Mouse (Mus musculus) kidney, postnatal 4 days (tissue): ENCODE data around the gene Sspo.

Source experiments
- DNase-seq, 2 experiments: peaks; one replicate each; pipeline ENCODE4 v3.0.0; 2021; ENCODE audit warnings: mixed read lengths in 2 of 2

Gene Sspo

DNA sequence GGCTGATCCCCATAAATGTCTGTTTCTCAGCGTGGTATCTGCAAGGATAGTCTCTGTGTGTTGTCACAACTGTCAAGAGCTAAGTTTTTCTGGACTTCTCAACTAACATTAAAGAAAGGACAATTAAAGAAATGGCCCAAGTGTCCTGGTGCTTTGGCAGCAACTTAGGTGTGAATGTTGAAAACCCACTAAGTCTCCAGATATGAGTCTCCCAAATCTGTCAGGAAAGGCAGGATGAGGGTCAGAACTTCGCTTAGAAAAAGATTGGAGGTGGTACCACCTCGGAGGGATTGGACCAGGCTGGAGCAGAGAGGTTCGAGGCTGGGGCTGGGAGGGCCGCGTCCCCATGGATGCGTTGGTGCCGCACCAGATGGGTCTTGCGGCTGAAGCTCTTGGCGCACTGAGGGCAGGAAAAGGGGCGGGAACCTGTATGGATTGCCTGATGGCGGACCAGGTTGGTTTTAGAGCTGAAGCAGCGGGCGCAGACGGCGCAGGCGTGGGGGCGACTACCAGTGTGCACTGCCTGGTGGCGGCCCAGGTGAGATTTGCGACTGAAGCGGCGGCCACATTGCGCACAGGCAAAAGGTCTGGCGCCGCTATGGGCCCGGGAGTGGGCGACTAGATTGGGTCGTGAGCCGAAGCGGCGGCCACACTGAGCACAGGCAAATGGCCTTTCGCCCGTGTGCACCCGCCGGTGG is 10.2 kb upstream of the Sspo start:
- DNase-seq: no peak

DNA sequence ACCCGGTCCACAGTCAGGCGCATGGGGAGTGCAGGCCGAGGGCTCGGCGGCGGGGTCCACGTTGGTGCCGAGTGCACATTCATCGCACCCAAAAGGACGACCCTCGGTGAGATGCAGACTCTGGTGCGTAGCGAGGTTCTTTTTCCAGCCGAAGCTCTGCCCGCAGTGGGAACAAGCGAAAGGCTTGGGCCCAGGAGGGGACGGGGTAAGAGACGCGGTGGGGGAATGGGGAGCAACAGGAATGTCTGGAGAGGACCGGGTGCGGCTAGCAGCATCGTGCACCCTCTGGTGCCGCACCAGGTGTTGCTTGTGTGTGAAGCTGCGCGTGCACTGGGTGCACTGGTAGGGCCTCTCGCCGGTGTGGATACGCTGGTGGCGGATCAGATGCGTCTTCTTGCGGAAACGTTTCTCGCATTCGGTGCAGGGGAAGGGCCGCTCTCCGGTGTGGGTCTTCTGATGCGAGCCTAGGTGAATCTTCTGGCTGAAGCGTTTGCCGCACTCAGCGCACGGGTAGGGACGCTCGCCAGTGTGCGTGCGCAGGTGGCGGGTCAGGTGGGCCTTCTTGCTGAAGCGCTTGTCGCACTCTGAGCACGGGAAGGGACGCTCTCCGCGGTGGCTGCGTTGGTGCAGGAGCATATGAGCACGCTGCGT is 9.4 kb upstream of the Sspo start:
- DNase-seq: no peak

DNA sequence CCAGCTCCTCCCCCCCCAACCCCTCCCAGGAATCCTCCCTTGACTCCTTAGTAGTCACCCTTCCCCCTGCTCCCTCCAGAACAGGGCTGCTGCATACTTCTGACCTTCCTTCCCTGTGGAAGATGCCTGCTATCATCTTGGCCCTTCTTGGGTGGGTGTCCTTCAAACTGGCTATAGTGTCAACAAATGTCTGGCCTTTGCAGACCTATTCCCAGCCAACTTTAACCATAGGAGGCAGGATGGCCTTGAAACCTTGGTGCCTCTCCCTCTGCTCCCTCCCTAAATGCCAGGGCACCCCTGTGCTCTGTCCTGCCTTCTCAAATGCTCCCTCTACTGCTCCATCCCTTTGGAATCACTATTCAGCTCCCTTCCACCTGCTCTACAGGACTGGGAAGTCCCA is 8.4 kb upstream of the Sspo start:
- DNase-seq: no peak

DNA sequence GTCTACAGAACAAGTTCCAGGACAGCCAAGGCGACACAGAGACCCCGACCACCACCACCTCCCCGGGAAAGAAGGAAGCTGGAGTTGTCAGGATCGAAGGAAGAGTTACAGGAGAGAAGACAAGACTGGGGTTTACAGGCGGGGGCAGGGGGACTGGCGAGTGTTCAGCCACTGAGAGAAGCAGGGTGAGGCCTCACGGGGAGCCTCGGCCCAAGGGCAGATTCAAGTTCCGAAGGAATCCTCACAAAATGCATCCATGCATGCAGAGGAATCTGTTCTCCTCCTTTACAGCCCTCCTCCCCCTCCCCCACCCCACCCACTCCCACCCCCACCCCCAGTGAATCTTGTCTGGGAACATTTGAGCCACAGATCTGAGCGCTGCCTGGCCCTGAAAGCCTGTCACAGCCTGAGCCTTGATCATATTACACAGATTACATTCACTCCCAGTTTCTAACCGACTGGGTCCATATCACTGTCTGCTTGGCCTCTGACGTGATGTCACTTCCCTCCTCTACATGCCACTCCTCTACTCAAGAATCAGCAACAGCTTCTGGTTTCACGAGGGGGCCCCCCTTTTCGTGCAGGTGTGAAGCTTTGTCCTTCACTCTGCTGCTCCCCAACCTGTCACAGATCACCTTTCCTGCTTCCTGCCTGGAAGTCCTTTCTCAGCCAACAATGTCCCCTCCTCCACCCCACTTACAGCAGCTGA is 7.6 kb upstream of the Sspo start:
- peak; percentile 32 to 56 for DNase-seq

DNA sequence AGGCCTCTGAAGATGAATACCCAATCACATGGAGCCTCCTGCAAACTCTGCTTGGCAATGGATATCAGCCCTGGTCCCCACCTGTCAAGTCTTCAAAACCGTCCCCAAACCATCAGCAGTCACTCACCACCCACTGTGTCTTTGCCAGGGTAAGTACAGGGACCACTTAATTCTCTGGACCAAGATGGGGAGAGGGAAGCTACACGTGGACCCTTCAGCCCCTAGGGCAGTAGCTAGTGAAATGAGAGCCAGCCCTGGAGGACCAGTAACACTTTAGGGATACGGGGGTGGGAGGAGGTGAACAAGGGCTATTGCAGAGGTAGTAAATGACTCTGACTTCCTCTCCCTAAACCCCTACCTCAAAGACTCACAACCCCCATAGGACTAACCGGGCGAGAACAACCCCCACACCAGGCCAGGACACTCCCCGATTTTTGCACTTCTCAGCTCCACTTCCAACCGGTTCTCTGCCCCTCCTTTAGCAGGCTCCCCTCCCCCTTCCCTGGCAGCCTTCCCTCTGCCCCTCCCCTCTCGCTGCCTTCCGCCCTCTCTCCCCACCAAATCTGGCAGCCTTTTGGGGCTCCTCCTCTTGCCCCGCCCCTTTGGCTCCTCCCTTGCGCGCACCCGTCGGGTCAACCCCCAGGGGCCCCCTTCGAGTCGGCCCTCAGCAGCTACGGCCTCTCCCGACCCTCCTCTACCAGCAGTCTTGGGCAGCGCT is 4.3 kb upstream of the Sspo start:
- peak; percentile 98 to 99 for DNase-seq

DNA sequence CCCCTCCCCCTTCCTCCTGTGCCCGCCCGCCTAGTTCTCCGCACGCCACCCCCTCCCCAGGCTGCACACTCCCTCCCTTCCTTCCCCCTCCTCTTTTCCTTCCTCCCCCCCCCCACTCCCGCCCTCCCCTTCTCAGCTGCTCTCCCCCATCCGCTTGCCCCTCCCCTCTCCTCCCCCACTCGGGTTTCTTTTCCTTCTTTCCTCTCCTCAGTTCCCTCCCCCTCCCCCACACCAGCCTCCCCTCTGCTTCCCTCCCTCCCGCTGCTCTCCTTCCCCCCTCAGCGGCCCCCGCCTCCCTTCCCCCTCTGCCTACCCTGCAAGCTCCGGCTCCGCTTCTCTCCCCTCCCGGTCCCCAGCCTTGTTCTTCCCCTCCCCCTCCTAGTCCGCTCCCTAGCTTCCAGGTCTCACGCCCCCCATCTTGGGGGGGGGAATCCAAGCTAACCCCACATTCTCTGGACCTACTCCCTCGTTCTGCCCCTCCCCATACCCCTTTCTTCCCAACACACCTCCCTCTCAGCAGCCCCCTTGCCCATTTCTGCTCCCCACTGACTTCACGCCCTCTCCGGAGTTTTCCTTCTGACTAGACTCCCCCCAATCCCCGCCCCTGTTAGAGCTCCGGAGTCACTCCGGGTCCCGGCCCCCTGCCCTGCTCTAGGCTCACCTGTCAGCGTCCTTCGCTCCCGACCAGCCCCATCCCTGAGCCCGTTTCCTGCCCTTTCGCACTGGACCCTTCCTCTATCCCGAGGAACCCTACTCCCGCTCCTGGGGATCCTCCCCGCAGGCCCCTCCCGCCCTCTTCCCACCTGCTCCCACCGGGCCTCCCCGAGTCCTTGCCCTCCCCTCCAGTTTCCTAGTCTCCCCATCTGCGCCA is 3.5 kb upstream of the Sspo start:
- DNase-seq: peak; percentile 96 to 97

DNA sequence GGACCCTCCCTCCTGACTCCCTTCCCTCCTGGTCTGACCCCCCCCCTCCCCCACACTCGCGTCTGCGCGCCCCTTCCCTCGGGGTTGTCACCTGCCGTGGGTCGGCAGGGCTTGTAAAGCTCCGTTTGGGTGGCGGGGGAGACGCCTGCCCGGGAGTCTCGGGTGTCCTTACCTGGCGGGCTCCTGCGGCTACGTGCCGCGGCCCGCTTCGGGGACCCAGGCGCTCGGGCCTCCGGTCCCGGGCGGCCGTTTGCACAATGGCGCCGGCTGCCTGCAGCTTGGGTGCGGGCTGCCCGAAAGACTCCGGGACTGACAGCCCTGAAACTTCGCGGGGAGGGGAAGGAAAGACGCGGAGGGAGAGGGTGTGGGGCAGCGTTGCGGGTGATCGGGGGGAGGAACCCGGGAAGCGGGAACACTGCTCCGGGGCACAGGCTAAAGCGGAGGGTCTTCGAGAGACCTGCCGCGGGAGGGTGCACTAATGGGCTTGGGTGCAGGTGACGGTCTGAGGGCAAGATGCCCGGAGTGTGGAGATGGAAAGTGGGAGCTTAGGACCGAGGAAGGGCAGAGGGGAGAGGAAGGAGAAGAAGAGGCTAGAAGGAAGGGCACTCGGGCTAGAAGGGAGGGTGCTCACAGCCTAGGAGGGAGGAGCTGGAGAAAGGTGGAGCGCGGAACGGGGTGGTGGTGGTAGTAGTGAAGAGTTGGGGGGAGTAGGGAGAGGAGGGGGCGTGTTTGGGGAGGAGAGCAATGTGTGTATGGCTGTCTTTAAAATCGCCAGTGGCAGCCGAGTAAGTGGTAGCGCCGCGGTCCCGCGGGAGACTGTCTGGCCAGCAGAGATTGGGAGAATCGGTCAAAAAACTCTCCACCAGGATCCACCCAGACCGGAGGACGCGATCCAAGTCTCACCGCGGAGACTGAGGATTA is 2.6 kb upstream of the Sspo start, which contains the start of gene Zfp467:
Gene Zfp467 (minus strand): TSS at position 645 of the 921 bp plus-strand sequence.
- peak; percentile 71 to 81 for DNase-seq

DNA sequence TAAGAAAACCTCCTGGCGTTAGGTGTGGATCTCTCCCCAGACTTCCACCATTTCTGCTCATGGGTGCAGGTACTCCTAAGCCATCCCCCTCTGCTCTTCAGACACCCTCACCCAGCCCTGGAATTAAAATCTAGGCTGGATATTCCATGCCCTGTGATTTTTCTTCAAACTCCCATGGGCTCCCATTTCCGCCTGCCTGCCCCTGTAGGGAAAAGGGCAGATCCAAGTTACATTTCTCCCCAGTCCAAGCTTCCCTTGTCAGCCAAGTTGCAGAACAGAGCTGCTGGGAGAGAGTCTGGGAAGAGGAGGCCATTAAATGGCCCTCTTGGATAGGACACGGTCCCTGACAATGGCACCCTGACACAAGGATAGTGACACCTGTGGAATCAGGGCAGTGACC is 1.8 kb upstream of the Sspo start:
- DNase-seq: peak; percentile 28 to 50

DNA sequence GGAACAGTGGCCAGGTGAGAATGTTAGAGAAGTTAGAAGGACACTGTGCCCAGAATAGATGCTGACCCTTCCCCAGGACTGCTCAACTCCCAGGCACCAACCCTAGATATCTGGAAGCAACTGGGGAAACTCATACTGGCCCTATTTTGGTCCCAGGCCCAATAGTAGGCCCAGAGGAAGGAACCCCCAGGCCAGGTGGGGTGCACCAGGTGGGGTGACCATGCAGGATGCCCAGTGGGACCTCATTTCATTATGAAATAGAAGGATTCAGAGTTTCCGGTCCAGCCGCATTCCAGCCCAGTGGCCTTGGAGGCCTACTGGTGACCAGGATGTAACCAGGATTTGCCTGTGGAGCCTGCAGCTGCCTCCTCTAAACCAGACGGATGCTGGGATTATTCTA is 1.1 kb upstream of the Sspo start:
- peak in 1 of 2 experiments; percentile 42 for DNase-seq

DNA sequence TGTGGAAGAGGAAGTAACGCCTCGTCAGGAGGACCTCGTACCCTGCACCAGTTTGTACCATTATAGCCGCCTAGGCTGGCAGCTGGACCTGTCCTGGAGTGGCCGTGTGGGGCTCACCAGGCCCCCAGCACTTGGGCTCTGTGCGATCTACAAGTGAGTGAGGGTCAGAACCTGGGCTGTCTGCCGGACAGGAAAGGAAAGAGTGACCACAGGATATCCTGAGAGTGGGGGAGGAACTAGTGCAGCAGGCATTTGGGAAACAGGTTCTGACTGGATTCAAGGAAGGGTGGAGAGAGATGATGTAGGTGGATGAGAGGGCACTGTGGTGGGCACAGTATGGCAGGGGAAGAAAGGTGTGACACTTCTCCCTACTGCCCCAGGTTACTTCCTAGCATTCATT is 498 bp downstream of the Sspo start:
- DNase-seq: peak; percentile 22 to 46

DNA sequence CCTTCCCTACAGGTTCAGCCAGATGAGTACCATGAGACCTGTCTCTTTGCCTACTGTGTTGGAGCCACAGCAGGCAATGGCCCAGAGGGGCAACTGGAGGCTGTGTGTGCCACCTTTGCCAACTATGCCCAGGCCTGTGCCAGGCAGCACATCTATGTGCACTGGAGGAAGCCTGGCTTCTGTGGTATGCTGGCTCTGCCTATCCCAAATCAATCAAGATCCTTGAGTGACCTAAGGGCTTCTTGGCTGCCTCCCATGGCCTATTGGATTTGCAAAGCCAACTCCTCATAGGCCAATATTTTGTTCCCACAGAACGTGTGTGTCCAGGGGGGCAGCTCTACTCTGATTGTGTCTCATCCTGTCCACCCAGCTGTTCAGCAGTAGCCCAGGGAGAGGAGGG is 4.1 kb downstream of the Sspo start:
- DNase-seq: no peak

DNA sequence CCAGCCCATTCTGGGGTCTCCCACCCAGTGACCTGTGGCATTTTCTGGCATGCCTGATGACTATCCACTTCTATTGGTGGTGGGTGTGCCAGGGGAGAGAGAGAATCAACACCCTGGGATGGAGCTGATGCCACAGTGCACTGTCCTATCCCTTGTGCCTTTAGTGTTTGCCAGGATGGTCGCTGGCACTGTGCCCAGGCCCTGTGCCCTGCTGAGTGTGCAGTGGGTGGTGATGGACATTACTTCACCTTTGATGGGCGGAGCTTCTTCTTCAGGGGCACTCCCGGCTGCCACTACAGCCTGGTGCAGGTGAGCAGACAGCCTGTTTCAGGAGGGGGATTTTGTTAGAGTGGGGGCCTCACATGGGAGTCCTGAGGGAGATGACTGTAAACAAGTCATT is 4.7 kb downstream of the Sspo start:
- DNase-seq: peak in 1 of 2 experiments; percentile 32

DNA sequence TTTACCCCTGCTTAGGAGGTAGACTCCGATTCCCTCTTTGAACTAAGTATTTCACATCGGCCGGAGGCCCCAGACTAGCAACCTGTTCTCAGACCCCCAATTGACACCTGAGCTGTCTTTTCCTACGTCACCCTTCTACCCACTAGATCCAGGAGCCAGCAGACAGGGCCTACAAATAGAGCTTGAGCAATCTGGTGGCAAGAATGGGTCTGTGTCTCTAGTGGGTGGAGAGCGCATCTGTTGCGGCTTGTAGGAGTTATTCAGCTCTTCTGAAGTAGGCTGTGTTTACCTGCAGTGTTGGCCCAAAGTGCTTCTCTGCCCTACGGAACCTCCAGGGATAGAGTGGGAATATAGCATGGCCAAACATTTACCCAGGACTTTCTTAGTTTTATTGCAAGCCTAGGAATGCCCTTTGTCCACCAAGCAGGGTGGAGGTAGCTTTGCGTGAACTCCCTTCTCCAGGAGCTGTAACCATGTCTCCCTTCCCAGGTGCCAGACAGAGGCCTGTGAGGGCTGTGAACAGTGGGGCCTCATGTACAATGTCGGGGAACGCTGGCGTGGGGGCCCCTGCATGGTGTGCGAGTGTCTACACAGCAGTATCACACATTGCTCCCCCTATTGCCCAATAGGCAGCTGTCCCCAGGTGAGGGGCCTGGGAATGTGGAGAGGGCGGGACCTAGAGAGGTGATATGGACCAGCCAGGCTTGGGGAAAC is 17.1 kb downstream of the Sspo start:
- DNase-seq: no peak

DNA sequence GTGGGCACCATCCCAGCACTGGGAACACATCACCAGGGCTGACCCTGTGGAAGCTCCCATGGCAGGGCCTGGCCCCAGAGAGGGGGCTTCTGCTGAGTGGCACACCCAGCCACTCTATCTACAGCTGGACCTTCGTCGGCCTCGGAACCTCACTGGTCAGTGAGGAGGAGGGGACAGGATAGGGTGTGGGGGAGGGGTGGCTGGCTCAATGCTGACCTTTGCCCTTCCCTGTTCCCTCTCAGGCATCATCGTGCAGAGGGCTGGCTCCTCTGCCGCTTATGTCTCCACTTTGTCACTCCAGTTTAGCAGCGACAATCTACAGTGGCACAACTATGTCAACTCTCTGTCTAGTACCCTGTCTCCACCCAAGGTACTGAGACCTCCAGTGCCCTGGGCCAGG is 18.7 kb downstream of the Sspo start:
- DNase-seq: peak in 1 of 2 experiments; percentile 31

DNA sequence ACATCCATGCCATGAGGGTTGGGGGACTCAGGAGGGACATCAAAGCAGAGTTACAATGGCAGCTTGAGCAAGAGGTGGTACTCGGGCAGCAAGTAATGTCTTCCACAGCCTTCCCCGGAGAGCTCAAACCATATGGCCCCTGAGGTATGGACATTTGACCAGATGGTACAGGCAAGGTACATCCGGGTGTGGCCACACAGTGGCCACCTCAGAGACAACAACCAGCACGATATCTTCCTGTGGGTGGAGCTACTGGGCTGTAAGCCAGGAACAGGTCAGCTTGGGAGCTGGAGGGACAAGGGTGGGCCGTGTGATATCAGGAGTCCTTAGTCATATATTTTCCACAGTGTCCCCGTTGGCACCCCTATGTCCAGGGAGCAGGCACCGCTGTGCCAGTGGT is 19.5 kb downstream of the Sspo start:
- no peak for DNase-seq

DNA sequence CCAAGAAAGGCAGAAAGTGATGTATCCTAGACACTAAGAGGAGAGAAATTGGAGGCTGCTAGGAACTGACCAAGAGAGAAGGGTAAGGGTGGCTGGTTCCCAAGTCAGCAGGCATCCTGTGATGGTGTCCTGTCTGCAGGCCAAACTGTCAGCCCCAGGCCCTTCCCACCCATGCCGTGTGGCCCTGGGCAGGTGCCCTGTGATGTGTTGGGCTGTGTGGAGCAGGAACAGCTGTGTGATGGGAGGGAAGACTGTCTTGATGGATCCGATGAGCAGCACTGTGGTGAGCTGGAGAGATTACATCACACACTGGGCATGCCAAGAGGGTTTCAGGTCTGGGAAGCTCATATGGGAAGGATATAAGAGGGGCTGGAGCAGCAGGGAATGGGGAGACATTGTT is 22.7 kb downstream of the Sspo start:
- DNase-seq: no peak

DNA sequence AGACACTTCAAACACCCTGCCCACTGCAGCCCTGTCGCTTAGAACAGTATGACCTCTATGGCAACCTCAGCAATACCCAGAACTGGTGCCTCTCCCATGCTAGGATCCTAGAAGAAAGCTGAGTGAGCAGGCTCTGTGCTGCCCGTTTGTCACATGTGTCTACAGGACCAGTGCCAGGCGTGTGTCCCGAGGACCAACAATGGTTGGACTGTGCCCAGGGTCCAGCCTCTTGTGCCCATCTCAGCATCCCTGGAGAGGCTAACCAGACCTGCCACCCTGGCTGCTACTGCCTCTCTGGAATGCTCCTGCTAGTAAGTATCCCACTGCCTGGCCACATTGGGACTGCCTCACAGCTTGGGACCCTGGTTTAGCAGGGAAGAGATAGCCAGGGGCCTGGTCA is 30.4 kb downstream of the Sspo start:
- DNase-seq: peak in 1 of 2 experiments; percentile 22

DNA sequence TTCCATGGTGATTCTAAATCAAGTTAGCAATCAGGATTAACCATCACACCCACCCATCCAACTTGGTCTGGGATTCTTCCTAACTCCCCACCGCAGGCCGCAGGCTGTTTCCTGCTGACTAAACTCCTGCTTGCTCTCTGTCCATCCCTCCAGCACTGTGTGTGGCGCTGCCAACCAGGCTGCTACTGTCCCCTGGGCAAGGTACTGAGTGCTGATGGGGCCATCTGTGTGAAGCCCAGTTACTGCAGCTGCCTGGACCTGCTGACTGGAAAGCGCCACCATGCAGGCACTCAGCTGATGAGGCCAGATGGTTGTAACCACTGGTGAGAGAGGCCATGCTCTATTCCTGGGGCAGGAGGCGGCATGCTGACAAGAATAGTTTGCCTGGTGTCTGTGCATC is 34.5 kb downstream of the Sspo start:
- no peak for DNase-seq

DNA sequence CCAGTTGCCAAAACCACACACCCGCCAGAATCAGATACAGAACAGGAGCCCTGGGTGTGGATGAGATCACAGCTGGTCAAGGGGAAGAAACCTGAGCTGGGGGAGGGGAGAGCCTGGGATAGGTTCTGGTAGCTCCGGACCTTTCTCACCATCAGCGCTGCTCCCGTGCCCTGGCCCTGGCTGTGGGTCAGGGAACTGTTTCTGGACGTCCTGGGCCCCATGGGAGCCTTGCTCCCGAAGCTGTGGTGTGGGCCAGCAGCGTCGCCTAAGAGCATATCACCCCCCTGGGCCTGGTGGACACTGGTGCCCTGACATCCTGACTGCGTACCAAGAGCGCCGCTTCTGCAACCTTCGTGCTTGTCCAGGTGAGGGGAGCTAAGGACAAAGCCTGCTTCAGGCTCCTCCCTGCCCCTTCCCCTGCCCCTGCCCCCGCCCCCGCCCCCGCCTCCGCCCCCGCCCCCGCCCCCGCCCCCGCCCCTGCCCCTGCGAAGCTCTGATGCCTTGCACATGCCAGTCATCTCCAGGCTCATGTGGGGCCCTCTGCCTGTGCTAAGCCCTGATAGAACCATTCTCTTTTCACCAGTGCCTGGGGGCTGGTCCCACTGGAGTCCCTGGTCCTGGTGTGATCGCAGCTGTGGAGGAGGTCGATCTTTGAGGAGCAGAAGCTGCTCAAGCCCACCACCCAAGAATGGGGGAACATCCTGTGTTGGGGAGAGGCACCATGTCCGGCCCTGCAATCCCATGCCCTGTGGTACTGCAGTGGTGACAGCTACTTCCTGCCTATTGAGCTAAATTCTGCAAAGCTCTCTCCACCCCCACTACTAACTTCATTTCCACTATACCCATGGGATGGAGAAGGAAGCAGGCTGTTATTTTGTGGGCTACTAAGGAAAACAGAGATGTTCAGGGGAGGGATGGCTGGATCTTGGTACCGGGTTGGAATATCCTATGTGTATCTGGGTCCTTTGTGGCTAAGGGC is 40.0 kb downstream of the Sspo start:
- DNase-seq: peak; percentile 30 to 52
